Comparison of ENCODE assay signal across 10 mouse cellular contexts in the genomic region with DNA sequence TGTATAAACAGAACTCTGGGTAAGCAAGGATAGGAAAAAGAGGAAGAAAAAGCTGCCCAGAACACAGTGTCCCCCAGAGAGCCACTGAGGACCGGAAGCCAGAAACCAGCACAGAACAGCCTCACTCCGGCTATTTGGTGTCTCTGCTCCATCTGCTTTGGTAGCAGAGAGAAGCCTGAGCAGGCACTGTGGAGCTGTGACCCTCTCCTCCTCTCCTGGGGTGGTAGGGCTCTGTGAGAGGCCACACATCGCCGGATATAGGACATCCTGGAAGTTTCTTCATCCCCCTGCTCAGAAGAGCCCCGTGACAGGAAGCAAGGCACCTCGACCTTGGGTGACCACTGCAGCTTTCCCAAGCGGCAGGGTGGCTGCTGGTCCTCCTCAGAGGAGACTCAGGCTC. TPM values are rescaled to one million over a fixed set of nuclear protein-coding genes. Genes with fewer than 3 reads are reported as not detected.
DNase-seq lines count a peak whose midpoint lies in the region; ATAC-seq and TF ChIP-seq lines count a peak whose summit lies in the region.
"Had no signal": no experiment of that assay in that cellular context is flagged by ENCODE, and none has a peak within 500 bp of the region (broad histone marks: within the 10 kb centered on the region; RNA-seq: fewer than 3 reads in every experiment).

No protein-coding gene starts in this region.

- H3K27ac ChIP-seq in heart, adult 2 months, result peak overlapping the region; percentile 73
- H3K27ac ChIP-seq in stomach, postnatal 0 days (replicated peaks), result peak overlapping the region; percentile 91
- H3K27ac ChIP-seq in neural tube, embryonic 15.5 days (replicated peaks), result no peak overlapping the region

- WGBS in heart, adult 2 months, result 39% methylated on average over 7 of the region's 7 CpGs
- 58% methylated on average over 7 of the region's 7 CpGs for WGBS in stomach, postnatal 0 days
- 61% methylated on average over 7 of the region's 7 CpGs for WGBS in neural tube, embryonic 15.5 days

- DNase-seq in heart, adult 2 months, result peak; percentile 64 to 66
- no peak for DNase-seq in heart, postnatal 10 days
- peak; percentile 45 to 74 for DNase-seq in spleen, postnatal 36 days (ENCODE audit: low spot score in 2 of 2)
- DNase-seq in spleen, adult 12 weeks (ENCODE audit: low spot score), result no peak
- DNase-seq in kidney, postnatal 25 days, result peak; percentile 23 to 73
- no peak for DNase-seq in stomach, postnatal 0 days (ENCODE audit: low spot score)
- DNase-seq in embryo, embryonic 9.5 days (ENCODE audit: extremely low spot score), result no peak

- 0 out of 2 replicates have a peak, but pooled peaks have one; percentile 32 for TF ChIP-seq EP300 in heart, adult 2 months (IDR thresholded peaks at IDR 0.05; ENCODE audit: insufficient read depth, low read depth, low read length)
- no peak for TF ChIP-seq EP300 in stomach, postnatal 0 days (optimal IDR thresholded peaks at IDR 0.05)

- no peaks in the 10 kb centered on the region for H3K79me2 ChIP-seq in heart, adult 2 months (replicated peaks; ENCODE audit: control insufficient read depth, insufficient read depth, low read length)

- H3K36me3 ChIP-seq in heart, adult 2 months (ENCODE audit: control insufficient read depth, insufficient read depth, low read length), result no peaks in the 10 kb centered on the region; the same call in 1 of the 2 replicates
- H3K36me3 ChIP-seq in stomach, postnatal 0 days (ENCODE audit: control insufficient read depth, insufficient read depth, low read length), result no peaks in the 10 kb centered on the region
- no peaks in the 10 kb centered on the region for H3K36me3 ChIP-seq in neural tube, embryonic 15.5 days

- no peak for ATAC-seq in stomach, postnatal 0 days (ENCODE audit: low FRiP score, low TSS enrichment)
- ATAC-seq in neural tube, embryonic 15.5 days (ENCODE audit: low FRiP score), result no peak

- no peaks in the 10 kb centered on the region for H3K9me3 ChIP-seq in stomach, postnatal 0 days (ENCODE audit: control insufficient read depth, low read length)
- H3K9me3 ChIP-seq in neural tube, embryonic 15.5 days (replicated peaks), result no peaks in the 10 kb centered on the region

- peaks cover 32% of the 10 kb centered on the region for H3K4me1 ChIP-seq in heart, adult 2 months (ENCODE audit: control insufficient read depth, insufficient read depth, low read length)
- H3K4me1 ChIP-seq in stomach, postnatal 0 days (replicated peaks; ENCODE audit: control insufficient read depth, insufficient read depth), result peaks cover 31% of the 10 kb centered on the region
- peaks cover 38% of the 10 kb centered on the region for H3K4me1 ChIP-seq in neural tube, embryonic 15.5 days

- no peak overlapping the region for H3K4me3 ChIP-seq in heart, adult 2 months
- no peak overlapping the region for H3K4me3 ChIP-seq in stomach, postnatal 0 days (ENCODE audit: low read depth, low read length)
- H3K4me3 ChIP-seq in neural tube, embryonic 15.5 days (replicated peaks), result no peak overlapping the region
- H3K4me3 ChIP-seq: erythroblast, embryonic 14.5 days had no signal

- H3K4me2 ChIP-seq in stomach, postnatal 0 days (replicated peaks; ENCODE audit: low read depth), result no peak overlapping the region
- H3K4me2 ChIP-seq in neural tube, embryonic 15.5 days, result no peak overlapping the region

- TF ChIP-seq CTCF in heart, adult 2 months (IDR thresholded peaks at IDR 0.05), result no peak
- TF ChIP-seq CTCF in stomach, postnatal 0 days (IDR thresholded peaks at IDR 0.05; ENCODE audit: low read depth), result no peak

- no peaks in the 10 kb centered on the region for H3K27me3 ChIP-seq in heart, adult 2 months (ENCODE audit: control insufficient read depth, insufficient read depth, low read length)
- no peaks in the 10 kb centered on the region for H3K27me3 ChIP-seq in stomach, postnatal 0 days (ENCODE audit: control insufficient read depth, insufficient read depth, low read length)
- peaks cover 12% of the 10 kb centered on the region; the same call in 1 of the 2 replicates for H3K27me3 ChIP-seq in neural tube, embryonic 15.5 days (replicated peaks)

- intact Hi-C loops in heart, adult 2 months (cut with DNase I), result no loop called here
- intact Hi-C loops in heart, postnatal 10 days (cut with DNase I), result loop anchor here (2.0 kb wide), 1 partner anchor 27 kb away; no protein-coding TSS in a partner anchor

- peak overlapping the region; percentile 18; the same call in 1 of the 2 replicates for H3K9ac ChIP-seq in heart, adult 2 months (ENCODE audit: low read depth, low read length)
- no peak overlapping the region for H3K9ac ChIP-seq in stomach, postnatal 0 days (ENCODE audit: low read length)
- no peak overlapping the region for H3K9ac ChIP-seq in neural tube, embryonic 15.5 days (replicated peaks)

- peak; percentile 47 for TF ChIP-seq POLR2A in heart, adult 2 months (IDR thresholded peaks at IDR 0.05; ENCODE audit: insufficient read depth, low read depth, low read length)

RNA-seq across cellular contexts. Expression of a gene that starts 3.5 kb away (rescaled TPM):
- total RNA-seq in heart, adult 2 months (2021), result 10 to 100 TPM; 63.3 to 70.2 TPM
- 7.8 and 8.5 TPM in 2 replicates for polyA plus RNA-seq in heart, adult 2 months (2012; rRNA removed)
- 10 to 100 TPM in 1 of 2 experiments, 1 to 10 TPM in 1; 9.8 to 52.9 TPM for total RNA-seq in heart, postnatal 10 days (2021)
- polyA plus RNA-seq in stomach, postnatal 0 days (2015; fragmentation: Nextera tagmentation; extraction: Ambion mirVana), result 9.2 and 11.8 TPM in 2 replicates
- polyA plus RNA-seq in neural tube, embryonic 15.5 days (2015; fragmentation: Nextera tagmentation; extraction: Ambion mirVana), result 27.2 and 51.1 TPM in 2 replicates

RNA-seq across cellular contexts. Expression of a gene that starts 16.8 kb away (rescaled TPM):
- not detected for total RNA-seq in heart, adult 2 months (2021)
- 0.33 and 0.47 TPM in 2 replicates for polyA plus RNA-seq in heart, adult 2 months (2012; rRNA removed)
- total RNA-seq in heart, postnatal 10 days (2021), result not detected
- polyA plus RNA-seq in stomach, postnatal 0 days (2015; fragmentation: Nextera tagmentation; extraction: Ambion mirVana), result not detected in 2 replicates
- not detected in 2 replicates for polyA plus RNA-seq in neural tube, embryonic 15.5 days (2015; fragmentation: Nextera tagmentation; extraction: Ambion mirVana)
- polyA plus RNA-seq: erythroblast, embryonic 14.5 days; intestine, embryonic 14.5 days had no signal

RNA-seq across cellular contexts. Expression of a gene that starts 35.4 kb away (rescaled TPM):
- not detected for total RNA-seq in heart, adult 2 months (2021)
- polyA plus RNA-seq in heart, adult 2 months (2012; rRNA removed), result not detected in 2 replicates
- not detected for total RNA-seq in heart, postnatal 10 days (2021)
- not detected in 2 replicates for polyA plus RNA-seq in stomach, postnatal 0 days (2015; fragmentation: Nextera tagmentation; extraction: Ambion mirVana)
- not detected in 2 replicates for polyA plus RNA-seq in neural tube, embryonic 15.5 days (2015; fragmentation: Nextera tagmentation; extraction: Ambion mirVana)
- polyA plus RNA-seq: erythroblast, embryonic 14.5 days; intestine, embryonic 14.5 days had no signal

RNA-seq across cellular contexts. Expression of a gene that starts 46.7 kb away (rescaled TPM):
- total RNA-seq in heart, adult 2 months (2021), result not detected
- 0.90 and 2.0 TPM in 2 replicates for polyA plus RNA-seq in heart, adult 2 months (2012; rRNA removed)
- not detected for total RNA-seq in heart, postnatal 10 days (2021)
- polyA plus RNA-seq in stomach, postnatal 0 days (2015; fragmentation: Nextera tagmentation; extraction: Ambion mirVana), result 1,789 and 1,944 TPM in 2 replicates
- polyA plus RNA-seq in neural tube, embryonic 15.5 days (2015; fragmentation: Nextera tagmentation; extraction: Ambion mirVana), result 20.5 TPM in 1 of 2 replicates, not detected in the other
- polyA plus RNA-seq: erythroblast, embryonic 14.5 days had no signal

Comparison
In these comparisons a context has a peak if more than half of its experiments do, and no peak if none do; other contexts are left out.
1. DNase-seq: peak in heart, adult 2 months (2 of 2), spleen, postnatal 36 days (2 of 2) and kidney, postnatal 25 days (2 of 2); none in heart, postnatal 10 days (0 of 2), spleen, adult 12 weeks (single experiment), stomach, postnatal 0 days (single experiment) and embryo, embryonic 9.5 days (single experiment).